Mouse (Mus musculus): ENCODE data around the gene Fam71b. TPM values are rescaled to one million over a fixed set of nuclear protein-coding genes. Genes with fewer than 3 reads are reported as not detected.

Fam71b gene
- total RNA-seq, 4 experiments from 2014 or later, result not detected

DNA sequence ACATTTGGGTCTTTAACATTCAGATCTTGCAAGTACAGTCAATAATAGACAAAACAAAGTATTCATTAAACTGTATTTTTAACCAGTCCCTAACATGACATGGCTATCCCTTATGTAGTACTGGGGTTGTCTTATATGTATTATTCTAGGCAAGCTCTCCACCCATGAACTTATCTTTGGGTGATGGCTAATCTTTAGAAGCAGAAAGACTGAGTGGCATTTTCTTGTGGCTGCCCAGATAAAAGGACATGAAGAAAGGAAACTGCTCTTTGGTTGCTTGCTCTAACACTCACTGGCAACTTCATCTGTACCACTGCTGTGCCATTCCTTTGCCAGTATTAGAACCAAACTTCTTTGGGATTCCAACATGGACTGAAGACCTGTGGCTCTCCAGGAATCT is 39.0 kb downstream of the Fam71b start:
- no peak for DNase-seq

DNA sequence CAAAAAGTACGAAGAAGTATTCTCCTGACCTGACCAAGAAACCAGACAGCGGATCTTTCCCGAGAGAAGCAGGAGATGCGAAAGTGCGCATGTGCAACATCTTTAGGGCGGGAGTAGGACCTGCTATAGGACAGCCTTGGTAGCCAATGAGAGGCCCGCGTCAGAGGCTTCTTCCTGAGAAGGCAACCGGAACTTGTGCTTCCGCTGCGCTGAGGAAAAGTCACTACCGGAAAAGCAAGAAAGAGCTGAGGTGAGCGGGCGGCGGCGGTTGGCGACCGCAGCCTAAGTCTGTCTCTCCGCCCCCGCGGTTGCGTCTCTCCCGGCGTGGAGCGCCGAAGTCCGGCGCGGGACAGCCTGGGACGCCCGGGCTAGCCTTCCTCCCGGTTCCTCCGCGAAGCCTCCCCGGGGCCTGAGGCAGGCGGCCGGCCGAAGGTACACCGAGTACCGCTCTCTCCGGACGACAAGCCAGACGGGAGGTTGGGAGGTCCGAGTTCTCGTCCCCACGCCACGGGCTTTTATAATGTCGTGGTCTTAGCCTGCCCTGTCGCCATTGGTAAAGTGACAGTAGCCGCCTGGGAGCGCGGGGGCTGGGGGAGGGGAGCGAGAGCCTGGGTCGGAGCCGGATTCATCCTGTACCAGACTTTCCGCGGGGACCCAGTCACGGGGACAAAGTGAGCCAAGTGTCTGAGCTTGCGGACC is 40.5 kb downstream of the Fam71b start, which contains the start of gene Med7:
Med7 (plus strand) TSS at position 166 of the 699 bp plus-strand sequence.
- DNase-seq, result peak; percentile 96

DNA sequence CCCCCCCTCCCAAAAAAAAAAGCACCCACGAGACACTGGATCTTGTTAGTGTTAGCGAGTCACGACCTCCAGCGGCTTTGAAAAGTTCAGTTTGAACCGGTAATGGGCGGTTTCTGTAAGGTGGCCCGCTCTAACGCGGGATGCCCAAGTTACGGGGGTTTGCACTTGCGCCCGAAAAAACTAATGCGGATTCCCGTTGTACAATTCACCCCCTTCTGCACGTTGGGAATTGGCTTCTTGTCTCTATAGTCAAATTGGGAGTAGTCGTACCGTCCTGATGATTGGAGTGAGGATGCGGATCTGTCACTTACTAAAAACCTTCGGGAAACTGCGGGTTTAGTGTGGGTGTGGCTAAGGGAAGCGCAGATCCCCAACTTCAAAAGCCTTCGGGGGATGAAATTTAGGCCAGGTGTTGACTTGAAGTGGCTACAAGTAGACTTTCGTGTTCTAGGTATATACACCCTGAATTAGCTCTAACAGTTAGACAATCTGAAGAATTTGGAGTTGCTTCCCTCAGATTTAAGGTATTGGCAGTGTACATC is 41.2 kb downstream of the Fam71b start:
- DNase-seq, result no peak

DNA sequence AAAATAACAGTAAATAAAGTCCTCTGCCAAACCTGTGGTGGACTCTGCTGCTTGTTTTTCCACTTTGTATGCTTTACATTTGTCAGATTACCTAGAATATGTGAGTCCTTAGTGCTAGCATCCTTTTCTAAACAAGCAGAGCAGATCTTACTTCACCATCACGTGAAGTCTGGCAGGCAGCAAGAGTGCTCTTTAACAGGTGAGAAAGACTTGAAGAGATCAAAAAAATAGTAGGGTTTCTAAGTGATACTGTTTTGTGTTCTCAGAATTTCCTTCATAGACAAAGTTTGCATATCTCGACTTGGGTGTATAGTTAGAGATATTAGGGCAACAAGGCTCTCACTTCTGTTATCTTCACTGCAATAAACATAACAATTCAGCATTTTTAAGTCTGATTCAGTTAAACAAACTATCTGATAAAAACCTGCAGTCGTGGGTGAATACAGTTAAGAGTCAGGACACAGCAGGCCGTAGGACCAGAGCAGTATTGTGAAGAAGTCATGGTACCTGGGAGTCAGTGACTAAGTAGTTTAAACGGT is 42.7 kb downstream of the Fam71b start:
- no peak for DNase-seq

DNA sequence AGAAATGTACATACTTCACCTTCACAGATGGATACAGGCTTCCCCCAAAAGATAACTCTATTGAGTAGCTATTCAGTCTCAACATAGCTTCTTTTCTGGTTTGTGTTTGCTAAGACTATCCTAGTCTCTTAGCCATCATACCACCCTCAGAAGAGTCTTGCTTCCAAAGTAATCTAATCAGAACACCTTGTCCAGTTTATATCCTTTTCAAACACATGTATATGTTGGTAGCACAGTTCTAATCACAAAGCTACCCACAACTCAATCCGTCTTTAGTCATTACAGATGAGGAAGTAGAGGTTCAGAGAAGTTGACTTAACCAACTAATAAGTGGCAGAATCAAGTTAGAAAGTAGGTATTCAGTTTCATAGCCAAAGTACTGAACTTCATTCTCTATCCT is 45.4 kb downstream of the Fam71b start:
- no peak for DNase-seq

DNA sequence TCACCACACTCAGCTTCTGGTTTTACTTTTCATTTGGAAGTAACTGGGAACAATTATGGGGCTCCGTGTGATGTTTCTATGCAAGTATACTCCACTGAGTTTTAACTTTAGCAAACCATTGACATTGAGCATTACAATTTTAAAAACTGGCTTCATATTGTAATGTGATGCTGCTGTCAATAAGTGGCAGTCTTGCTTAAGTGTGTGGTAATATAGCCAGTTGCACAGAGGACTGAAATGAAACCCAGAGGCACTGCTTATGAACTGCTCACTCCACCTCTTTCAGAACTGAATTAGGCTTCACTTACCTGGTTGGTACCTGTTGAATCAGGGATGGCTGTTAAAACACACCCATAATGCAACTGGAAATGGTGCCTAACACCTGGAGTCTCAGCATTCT is 46.8 kb downstream of the Fam71b start:
- DNase-seq, result no peak

DNA sequence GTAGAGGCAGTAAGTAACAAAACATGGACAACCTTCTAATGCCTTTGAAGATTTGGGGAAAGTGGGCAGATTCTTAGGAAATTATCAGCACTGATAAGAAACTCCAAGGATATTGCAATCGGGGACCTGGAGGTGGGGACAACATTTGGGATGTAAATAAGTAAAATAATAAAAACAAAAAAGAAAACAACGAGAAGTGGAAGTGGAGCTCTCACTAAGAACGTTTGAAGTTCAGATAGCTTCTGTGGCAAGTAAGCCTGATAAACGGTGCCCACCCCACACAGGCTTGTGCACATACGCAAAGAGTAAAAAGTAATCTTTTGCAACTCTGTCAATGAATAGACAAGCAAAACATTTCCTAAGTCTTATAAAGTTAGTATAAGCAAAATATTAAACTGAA is 47.6 kb downstream of the Fam71b start:
- no peak for DNase-seq

DNA sequence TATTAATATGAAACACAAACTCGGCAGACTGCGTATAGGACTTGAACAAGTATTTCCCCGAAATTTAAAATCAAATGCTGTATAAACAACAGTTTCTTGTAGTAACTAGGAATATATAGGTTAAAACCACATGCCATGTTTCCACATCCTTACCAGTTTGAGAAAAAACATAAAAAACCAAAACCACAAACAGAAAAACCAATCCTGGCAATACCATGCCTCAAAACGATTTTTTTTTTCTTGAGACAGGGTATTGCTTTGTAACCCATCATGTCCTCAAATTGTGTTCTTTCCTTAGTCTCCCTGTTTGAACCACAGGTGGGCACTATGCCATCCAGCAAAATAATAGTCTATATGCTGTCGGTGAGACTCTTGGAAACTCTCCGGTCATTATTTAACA is 49.8 kb downstream of the Fam71b start:
- no peak for DNase-seq

DNA sequence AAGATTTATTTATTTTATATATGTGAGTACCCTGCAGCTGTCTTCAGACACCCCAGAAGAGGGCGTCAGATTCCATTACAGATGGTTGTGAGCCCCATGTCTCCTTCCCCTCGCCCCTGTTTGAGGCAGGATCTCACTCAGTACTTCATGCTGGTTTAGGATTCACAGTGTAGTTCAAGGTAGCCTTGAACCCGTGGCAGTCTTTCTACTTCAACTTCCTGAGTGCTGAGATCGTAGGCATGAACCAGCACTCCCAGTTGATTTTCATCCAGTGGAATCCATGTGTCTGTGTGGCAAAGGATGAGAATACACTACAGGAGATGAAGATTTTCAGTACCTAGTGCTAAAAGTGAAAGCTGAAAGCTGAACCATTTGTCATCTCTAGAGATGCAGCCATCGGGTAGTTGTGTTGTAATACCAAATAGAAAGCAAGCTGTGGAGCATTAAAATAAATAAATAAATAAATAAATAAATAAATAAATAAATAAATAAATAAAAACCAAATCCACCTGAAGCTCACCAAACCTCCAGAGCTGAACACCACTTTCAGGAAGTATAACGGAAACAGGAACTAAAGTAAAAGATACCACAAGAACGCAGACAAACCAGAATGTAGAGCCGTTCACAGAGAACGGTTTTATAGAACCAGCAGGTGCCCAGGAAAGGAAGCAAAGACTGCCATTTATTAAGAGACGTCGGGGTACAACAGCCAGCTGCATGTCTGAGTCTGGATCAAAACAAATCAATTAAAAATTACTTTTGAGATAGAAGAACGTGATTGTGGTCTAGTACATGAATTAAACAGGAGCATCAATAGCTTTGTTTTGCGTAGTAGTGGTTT is 51.5 kb downstream of the Fam71b start:
- DNase-seq, result no peak

DNA sequence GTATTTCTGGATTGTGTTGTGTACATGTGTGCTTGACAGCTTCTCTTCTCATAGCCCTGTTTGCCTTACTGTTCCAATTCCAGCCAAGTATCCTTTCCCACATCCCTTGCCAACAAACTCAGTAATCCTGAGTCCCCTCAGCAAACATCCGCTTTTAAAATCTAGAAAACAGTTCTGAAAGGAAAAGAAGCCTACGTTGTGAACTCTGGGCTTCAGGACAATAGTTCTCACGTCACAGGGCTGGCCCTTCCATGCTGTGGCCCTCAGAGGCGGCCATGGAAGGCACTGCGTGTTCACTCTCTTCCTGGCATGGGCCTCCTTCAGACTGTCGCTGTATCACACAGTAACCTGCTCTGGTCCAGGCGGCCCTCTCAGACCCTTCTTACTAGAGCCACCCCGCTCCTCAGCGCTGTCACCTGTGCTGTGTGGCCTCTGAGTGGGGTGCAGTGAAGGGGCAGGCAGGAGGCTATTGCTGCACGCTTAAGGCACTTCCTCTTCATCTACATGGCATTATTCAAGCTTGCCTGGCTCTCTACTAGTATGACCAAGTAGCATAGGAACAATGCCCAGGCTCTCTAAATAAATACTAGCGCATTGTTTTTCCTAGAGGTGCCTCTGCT is 53.2 kb downstream of the Fam71b start:
- no peak for DNase-seq

DNA sequence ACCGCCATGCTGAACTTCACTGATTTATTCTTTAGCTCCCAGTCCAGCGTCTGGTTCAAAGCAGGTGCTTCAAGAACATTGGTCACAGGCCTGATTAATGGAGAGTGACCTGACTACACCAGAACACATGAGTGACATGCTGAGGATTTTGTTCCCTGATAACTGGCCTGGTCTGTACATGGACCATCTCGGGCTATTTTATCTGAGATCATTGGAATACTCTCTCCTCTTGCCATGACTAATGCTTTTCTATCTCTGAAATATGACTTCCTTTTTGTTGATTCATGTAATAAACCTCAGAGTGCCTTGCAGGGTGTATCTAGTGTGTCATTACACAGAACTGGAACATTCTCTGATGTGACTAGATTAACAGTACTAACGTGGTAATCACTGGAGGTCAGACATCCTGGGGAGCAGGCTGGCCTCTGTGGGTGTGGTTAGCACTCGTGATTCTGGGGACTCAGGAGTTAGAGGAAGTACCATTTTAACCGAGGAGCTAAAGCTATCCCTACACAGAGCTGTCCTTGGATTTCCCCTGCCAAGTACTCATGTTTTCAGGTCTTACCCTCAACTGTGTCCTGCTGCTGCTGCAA is 58.2 kb downstream of the Fam71b start, which contains the start of gene Havcr2:
Havcr2 (plus strand) TSS at position 483 of the 593 bp plus-strand sequence.
- DNase-seq, result no peak

Other genes with a start within 250 kb of the Fam71b start
- gene Nipal4, start 230.1 kb upstream of the Fam71b start, total RNA-seq (2022), result under 1 TPM in 1 of 4 experiments, not detected in 3; 0.08 TPM
- not detected for gene Fndc9, start 161.0 kb upstream of the Fam71b start, total RNA-seq (2022)
- gene Cyfip2, start 83.7 kb upstream of the Fam71b start, total RNA-seq (2022), result 100 to 1,000 TPM; 118 to 135 (median 125) TPM
- under 1 TPM; 0.23 to 0.65 (median 0.43) TPM for gene Itk, start 7.0 kb upstream of the Fam71b start, total RNA-seq (2022)
- 10 to 100 TPM; 37.9 to 40.6 (median 39.0) TPM for gene Med7, start 40.4 kb downstream of the Fam71b start, total RNA-seq (2022)
- gene Havcr2, start 58.4 kb downstream of the Fam71b start, total RNA-seq (2022), result 1 to 10 TPM; 2.1 to 3.9 (median 3.0) TPM
- gene Gm12169, start 127.7 kb downstream of the Fam71b start, total RNA-seq (2022), result not detected
- gene BC053393, start 175.0 kb downstream of the Fam71b start, total RNA-seq (2022), result not detected
- not detected for gene Dppa1, start 232.7 kb downstream of the Fam71b start, total RNA-seq (2022)